Mouse (Mus musculus): ENCODE results near the gene Cxcl13.
"Not testable (repeated sequence)": the region's sequence is repeated elsewhere in the genome, so short reads cannot be mapped to it uniquely, and the experiment has no call there.

The Cxcl13 gene

DNA sequence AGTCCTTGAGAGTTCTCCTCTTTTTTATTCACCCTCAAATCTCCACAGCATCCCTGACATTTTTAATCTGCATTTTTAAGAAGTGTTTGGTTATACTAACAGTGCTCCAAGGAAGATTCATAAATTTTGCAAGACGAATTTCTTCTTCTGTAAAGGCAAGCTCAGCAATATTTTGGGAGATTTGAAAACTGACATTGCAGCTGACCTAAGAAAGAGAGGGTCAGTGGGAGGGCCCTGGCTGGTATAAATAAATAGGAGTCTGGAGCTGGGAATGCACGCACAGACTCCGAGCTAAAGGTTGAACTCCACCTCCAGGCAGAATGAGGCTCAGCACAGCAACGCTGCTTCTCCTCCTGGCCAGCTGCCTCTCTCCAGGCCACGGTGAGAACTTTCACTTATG lies at the start of gene Cxcl13:
TSS of gene Cxcl13 (plus strand) at position 301 of the 400 bp plus-strand sequence.
- DNase-seq (ENCODE audit: low read depth), result no peak

GRCm38 (mm10) chr5:95911006-95911405 lies 45.7 kb upstream of the Cxcl13 start:
- no peak for DNase-seq (ENCODE audit: low read depth)

GRCm38 (mm10) chr5:95918491-95918890 lies 38.3 kb upstream of the Cxcl13 start:
- no peak for DNase-seq (ENCODE audit: low read depth)

- no peak for DNase-seq (ENCODE audit: low read depth)
Measured at GRCm38 (mm10) chr5:95924023-95924422, 32.7 kb upstream of the Cxcl13 start.

GRCm38 (mm10) chr5:95925204-95925930 lies 31.4 kb upstream of the Cxcl13 start:
- DNase-seq (ENCODE audit: low read depth), result no peak

GRCm38 (mm10) chr5:95925931-95926263 lies 30.9 kb upstream of the Cxcl13 start:
- DNase-seq (ENCODE audit: low read depth), result no peak

- DNase-seq (ENCODE audit: low read depth), result no peak
Measured at GRCm38 (mm10) chr5:95935035-95935434, 21.7 kb upstream of the Cxcl13 start.

- no peak for DNase-seq (ENCODE audit: low read depth)
Measured at GRCm38 (mm10) chr5:95936068-95936467, 20.7 kb upstream of the Cxcl13 start.

DNA sequence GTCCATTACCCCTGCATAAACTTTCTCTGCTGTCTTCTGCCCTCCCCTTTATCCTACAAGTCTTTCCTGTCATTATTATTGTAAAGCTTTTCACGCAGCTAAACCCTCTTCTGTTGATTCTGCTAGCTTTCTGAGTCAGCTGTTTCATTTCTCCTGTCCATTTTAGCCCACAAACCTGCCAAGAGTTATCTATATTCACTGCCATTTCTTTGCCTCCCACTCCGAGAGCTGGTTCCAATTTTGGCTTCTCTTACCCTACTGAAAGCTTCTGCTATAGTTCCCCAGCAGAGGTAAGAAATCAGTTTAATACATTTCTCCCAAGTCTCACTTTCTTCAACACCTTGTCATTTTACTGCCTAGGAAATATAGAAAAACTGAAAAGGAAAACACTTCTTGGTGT lies 19.6 kb upstream of the Cxcl13 start:
- DNase-seq (ENCODE audit: low read depth), result no peak

- DNase-seq (ENCODE audit: low read depth), result no peak
Measured at GRCm38 (mm10) chr5:95938044-95938625, 18.6 kb upstream of the Cxcl13 start.

- no peak for DNase-seq (ENCODE audit: low read depth)
Measured at GRCm38 (mm10) chr5:95940682-95941221, 16.0 kb upstream of the Cxcl13 start.

DNA sequence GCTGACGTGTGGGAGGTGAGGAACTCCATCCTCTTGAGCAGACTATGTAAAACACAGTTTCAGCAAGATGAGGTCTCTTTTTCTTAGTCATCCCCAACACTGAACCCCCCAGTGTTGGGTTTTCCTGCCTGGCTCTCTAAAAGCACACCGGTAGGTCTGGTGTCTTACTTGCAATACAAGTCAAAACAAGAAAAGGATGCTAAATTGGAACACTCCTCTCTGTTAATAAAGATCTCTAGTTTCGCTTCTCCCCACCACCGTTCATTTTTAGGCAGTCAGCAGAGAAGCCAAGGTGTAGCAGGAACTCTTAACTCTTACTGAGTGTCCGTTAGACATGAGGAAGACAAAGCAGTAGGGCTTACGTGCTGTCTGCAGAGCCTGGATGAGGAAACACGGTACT lies 15.2 kb upstream of the Cxcl13 start:
- no peak for DNase-seq (ENCODE audit: low read depth)

- no peak for DNase-seq (ENCODE audit: low read depth)
Measured at GRCm38 (mm10) chr5:95945120-95945519, 11.6 kb upstream of the Cxcl13 start.

DNA sequence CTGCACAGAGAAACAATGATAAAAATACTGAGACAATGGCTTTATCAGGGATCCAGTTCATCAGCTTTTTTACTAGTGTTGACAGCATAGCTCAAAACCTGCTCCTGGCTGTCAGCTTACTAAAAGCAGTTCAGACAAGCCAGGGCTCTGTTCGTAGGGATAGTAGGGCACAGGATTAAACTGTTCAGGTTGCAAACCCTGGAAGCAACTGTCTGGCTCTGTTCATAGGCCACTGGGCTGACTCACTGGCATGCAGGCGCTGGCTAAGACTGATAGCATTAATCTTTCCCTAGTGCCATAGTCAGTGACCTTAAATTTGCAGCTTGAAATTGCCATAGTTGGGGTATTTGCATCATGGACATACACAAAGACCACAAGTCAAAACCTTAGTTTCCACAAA lies 10.4 kb upstream of the Cxcl13 start:
- no peak for DNase-seq (ENCODE audit: low read depth)

DNA sequence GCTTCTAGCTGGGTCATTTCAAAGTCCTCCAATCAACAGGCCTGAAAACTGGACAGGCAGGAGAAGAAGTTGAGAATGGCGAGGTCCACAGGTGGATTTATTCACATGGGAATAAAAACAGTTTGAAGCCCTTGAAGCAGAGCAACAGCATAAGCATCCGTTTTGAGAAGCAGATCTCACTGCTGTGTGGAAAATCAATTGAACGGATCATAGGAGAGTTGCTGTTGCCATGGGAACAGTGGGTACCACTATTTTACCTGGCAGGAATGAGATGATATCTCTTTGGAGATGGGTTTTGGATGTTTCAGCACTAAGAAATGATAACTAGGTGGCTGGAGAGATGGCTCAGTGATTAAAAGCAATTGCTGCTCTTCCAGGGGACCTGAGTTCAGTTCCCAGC lies 8.1 kb upstream of the Cxcl13 start:
- DNase-seq (ENCODE audit: low read depth), result no peak

GRCm38 (mm10) chr5:95949946-95950701 lies 6.6 kb upstream of the Cxcl13 start:
- DNase-seq (ENCODE audit: low read depth), result peak; percentile 20

- no peak for DNase-seq (ENCODE audit: low read depth)
Measured at GRCm38 (mm10) chr5:95964940-95965339, 8.2 kb downstream of the Cxcl13 start.

DNA sequence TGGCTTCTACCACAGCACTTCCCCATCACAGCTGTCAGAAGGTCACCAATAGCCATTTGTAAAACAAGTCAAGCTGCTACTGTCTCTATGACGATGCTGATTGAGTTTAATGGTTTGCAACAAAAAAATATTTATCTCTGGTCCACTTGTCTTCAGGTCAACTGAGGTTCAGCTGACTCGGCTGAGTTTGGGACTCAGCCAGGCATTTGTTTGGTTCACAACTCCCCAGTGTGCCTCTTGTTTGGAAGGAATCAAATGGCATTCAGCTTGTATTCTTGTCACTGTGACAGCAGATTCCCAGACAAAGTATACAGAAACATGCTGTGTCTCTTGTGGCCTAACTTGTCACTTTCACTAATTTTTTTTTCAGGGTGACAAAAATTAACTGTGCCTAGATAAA lies 9.9 kb downstream of the Cxcl13 start:
- no peak for DNase-seq (ENCODE audit: low read depth)

DNA sequence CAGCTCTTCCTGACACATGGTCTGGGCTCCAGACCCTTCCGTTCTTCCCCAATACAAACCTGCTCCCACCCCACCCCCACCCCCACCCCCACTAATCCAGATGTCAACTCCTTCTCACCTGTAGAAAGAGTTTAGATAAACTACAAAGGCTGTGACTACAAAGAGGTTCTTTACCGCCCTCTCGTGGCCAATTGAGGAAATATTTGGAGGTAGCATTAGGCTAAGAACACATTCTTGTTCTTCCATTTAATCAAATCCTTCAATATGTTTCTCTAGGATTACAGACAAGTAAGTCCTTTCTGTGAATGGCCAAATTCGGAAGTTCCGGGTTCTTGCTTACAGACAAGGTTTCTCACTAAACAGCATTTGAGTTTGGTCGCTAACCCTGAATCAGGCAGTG lies 14.1 kb downstream of the Cxcl13 start:
- DNase-seq (ENCODE audit: low read depth), result peak; percentile 19

- DNase-seq (ENCODE audit: low read depth), result no peak
Measured at GRCm38 (mm10) chr5:95972208-95972607, 15.5 kb downstream of the Cxcl13 start.

- not testable (repeated sequence) for DNase-seq (ENCODE audit: low read depth)
Measured at GRCm38 (mm10) chr5:95973806-95974205, 17.1 kb downstream of the Cxcl13 start.

DNA sequence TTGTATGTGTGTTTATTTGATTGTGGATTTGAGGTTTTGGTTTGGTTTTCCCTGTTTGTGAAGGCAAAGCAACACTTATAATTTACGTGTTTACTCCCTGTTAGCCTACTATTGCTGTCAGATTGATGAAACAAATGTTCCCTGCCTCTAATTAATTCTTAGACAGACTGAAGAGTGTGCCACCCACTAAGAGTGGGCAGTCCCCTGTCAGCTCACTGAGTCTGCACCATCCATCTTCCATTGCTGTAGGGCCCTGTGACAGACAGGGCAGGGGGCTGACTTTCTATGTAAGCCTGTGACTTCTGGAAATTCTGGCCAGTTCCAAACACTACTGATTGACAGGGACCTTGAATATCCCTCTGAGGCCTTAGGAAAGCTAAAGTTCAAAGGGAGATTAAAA lies 19.5 kb downstream of the Cxcl13 start:
- no peak for DNase-seq (ENCODE audit: low read depth)

Measured in c-Kit-positive CD71-positive TER-119-negative erythroid progenitor cells, embryonic 14.5 days (primary cell).